Mouse (Mus musculus): Measurements from ENCODE around the gene Scyl2.

DNA sequence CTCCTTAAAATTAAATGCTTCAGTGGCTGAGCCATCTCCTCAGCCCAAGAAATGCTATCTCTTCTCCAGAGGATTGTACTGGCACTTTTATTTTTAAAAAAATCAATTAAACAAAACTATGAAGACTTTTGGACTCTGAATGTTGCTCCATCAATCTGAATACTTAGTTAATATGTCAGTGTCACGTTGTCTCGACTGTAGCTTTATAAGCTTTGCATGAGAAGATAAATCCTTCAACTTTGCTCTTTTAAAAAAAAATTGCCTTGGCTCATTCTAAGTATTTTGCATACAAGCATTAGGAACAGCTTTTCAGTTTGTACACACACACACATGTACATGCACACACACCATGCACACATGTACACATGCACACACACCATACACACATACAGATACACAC lies 61.9 kb downstream of the Scyl2 start:
- TF ChIP-seq POLR2A (IDR thresholded peaks at IDR 0.05; ENCODE audit: extremely low read depth, insufficient read depth, low read length): no peak
- TF ChIP-seq CTCF (IDR thresholded peaks at IDR 0.05; ENCODE audit: extremely low read depth, insufficient read depth, low read length): no peak

All from cortical plate, adult 2 months (tissue).